Mouse (Mus musculus): ENCODE data around the gene Bace1. TPM values are rescaled to one million over a fixed set of nuclear protein-coding genes. Genes with fewer than 3 reads are reported as not detected.

The Bace1 gene
- polyA plus RNA-seq (2017; shearing (Covaris generic)), result 1.8 TPM

GRCm38 (mm10) chr9:45838434-45839138 lies at the start of gene Bace1:
Bace1 (plus strand) TSS chr9:45838580.

GRCm38 (mm10) chr9:45828291-45828963 lies 10.0 kb upstream of the Bace1 start, which contains the start of gene Cep164:
Cep164 (minus strand) TSS chr9:45828691.

GRCm38 (mm10) chr9:45906355-45907077 lies 68.1 kb downstream of the Bace1 start, which contains the start of the genes Pcsk7 and Rnf214:
Pcsk7 (plus strand) TSS chr9:45906497.
Rnf214 (minus strand) TSS chr9:45906911.

Other genes with a start within 250 kb of the Bace1 start
- gene Cep164, start 9.9 kb upstream of the Bace1 start, polyA plus RNA-seq (2017; shearing (Covaris generic)), result 16.8 TPM
- gene Pcsk7, start 67.9 kb downstream of the Bace1 start, polyA plus RNA-seq (2017; shearing (Covaris generic)), result 49.9 TPM
- 26.9 TPM for gene Rnf214, start 68.3 kb downstream of the Bace1 start, polyA plus RNA-seq (2017; shearing (Covaris generic))
- 1.8 TPM for gene Tagln, start 97.5 kb downstream of the Bace1 start, polyA plus RNA-seq (2017; shearing (Covaris generic))
- 280 TPM for gene Sidt2, start 116.7 kb downstream of the Bace1 start, polyA plus RNA-seq (2017; shearing (Covaris generic))
- 76.8 TPM for gene Pafah1b2, start 174.1 kb downstream of the Bace1 start, polyA plus RNA-seq (2017; shearing (Covaris generic))
- gene Sik3, start 174.2 kb downstream of the Bace1 start, polyA plus RNA-seq (2017; shearing (Covaris generic)), result 86.9 TPM

All from effector memory CD4-positive, alpha-beta T cell, adult 5 months (primary cell).